Mouse (Mus musculus) layer of hippocampus, postnatal 25 days (tissue): ENCODE results near the gene S100a3. TPM values are rescaled to one million over a fixed set of nuclear protein-coding genes. Genes with fewer than 3 reads are reported as not detected.

Experiments
- DNase-seq, 2 experiments: peaks; one replicate each; pipeline ENCODE4 v3.0.0; 2022; ENCODE audit warnings: mixed read lengths in 2 of 2, low spot score in 1 of 2; ENCODE audit errors: extremely low spot score in 1 of 2
- total RNA-seq, 2 experiments: library from RNA; stranded (reverse); gene quantifications; 2 replicates each; pipeline ENCODE4 v1.2.3; 2021

The S100a3 gene
- total RNA-seq, 2 experiments from 2014 or later, result 1.9 to 2.1 TPM

- no peak for DNase-seq
Measured at GRCm38 (mm10) chr3:90621552-90621951, 61.2 kb downstream of the S100a3 start.

GRCm38 (mm10) chr3:90623435-90624071 lies 63.2 kb downstream of the S100a3 start:
- peak in 1 of 2 experiments; percentile 53 for DNase-seq

- no peak for DNase-seq
Measured at GRCm38 (mm10) chr3:90625496-90625895, 65.1 kb downstream of the S100a3 start.

- DNase-seq, result no peak
Measured at GRCm38 (mm10) chr3:90626266-90627021, 66.1 kb downstream of the S100a3 start.

GRCm38 (mm10) chr3:90627366-90627765 lies 67.0 kb downstream of the S100a3 start:
- DNase-seq, result no peak

GRCm38 (mm10) chr3:90627807-90628206 lies 67.4 kb downstream of the S100a3 start:
- DNase-seq, result no peak

- no peak for DNase-seq
Measured at GRCm38 (mm10) chr3:90629298-90629697, 68.9 kb downstream of the S100a3 start.

- DNase-seq, result no peak
Measured at GRCm38 (mm10) chr3:90631984-90632383, 71.6 kb downstream of the S100a3 start.

GRCm38 (mm10) chr3:90638511-90639275 lies 78.3 kb downstream of the S100a3 start:
- no peak for DNase-seq

- DNase-seq, result no peak
Measured at GRCm38 (mm10) chr3:90639511-90640154, 79.3 kb downstream of the S100a3 start.

GRCm38 (mm10) chr3:90640981-90641380 lies 80.6 kb downstream of the S100a3 start:
- DNase-seq, result no peak

GRCm38 (mm10) chr3:90644220-90644619 lies 83.8 kb downstream of the S100a3 start:
- peak in 1 of 2 experiments; percentile 61 for DNase-seq

GRCm38 (mm10) chr3:90647291-90647690 lies 86.9 kb downstream of the S100a3 start:
- DNase-seq, result no peak

GRCm38 (mm10) chr3:90648981-90649380 lies 88.6 kb downstream of the S100a3 start:
- no peak for DNase-seq

GRCm38 (mm10) chr3:90649832-90650231 lies 89.5 kb downstream of the S100a3 start:
- no peak for DNase-seq

Other genes starting within 250 kb of the S100a3 start
- gene Slc27a3, start 170.6 kb upstream of the S100a3 start, total RNA-seq, result 10 to 100 TPM; 13.7 to 17.1 TPM
- gene Ints3, start 127.0 kb upstream of the S100a3 start, total RNA-seq, result 10 to 100 TPM; 69.1 to 70.6 TPM
- 1 to 10 TPM; 4.7 to 5.0 TPM for gene Npr1, start 94.7 kb upstream of the S100a3 start, total RNA-seq
- 10 to 100 TPM; 81.2 to 87.4 TPM for gene Ilf2, start 84.5 kb upstream of the S100a3 start, total RNA-seq
- 10 to 100 TPM; 49.8 to 53.4 TPM for gene Snapin, start 69.5 kb upstream of the S100a3 start, total RNA-seq
- gene Chtop, start 51.1 kb upstream of the S100a3 start, total RNA-seq, result 100 to 1,000 TPM; 159 to 166 TPM
- gene S100a1, start 46.2 kb upstream of the S100a3 start, total RNA-seq, result 100 to 1,000 TPM in 1 of 2 experiments, 10 to 100 TPM in 1; 92.6 to 106 TPM
- 10 to 100 TPM; 22.6 to 27.6 TPM for gene S100a13, start 46.1 kb upstream of the S100a3 start, total RNA-seq
- under 1 TPM; 0.39 to 0.42 TPM for gene S100a14, start 33.7 kb upstream of the S100a3 start, total RNA-seq
- gene S100a16, start 23.3 kb upstream of the S100a3 start, total RNA-seq, result 100 to 1,000 TPM; 101 to 107 TPM
- gene S100a2, start 29.7 kb downstream of the S100a3 start, total RNA-seq, result not detected
- gene Gm42674, start 41.3 kb downstream of the S100a3 start, total RNA-seq, result not detected
- gene S100a4, start 43.2 kb downstream of the S100a3 start, total RNA-seq, result 1 to 10 TPM; 4.1 to 6.5 TPM
- gene S100a5, start 47.9 kb downstream of the S100a3 start, total RNA-seq, result not detected
- 10 to 100 TPM; 23.1 to 24.9 TPM for gene S100a6, start 52.3 kb downstream of the S100a3 start, total RNA-seq
- under 1 TPM; 0.20 to 0.28 TPM for gene S100a7a, start 93.4 kb downstream of the S100a3 start, total RNA-seq
- not detected for gene S100a8, start 108.4 kb downstream of the S100a3 start, total RNA-seq
- gene S100a9, start 135.1 kb downstream of the S100a3 start, total RNA-seq, result not detected
- not detected for gene Pglyrp4, start 166.3 kb downstream of the S100a3 start, total RNA-seq
- gene Gm5849, start 217.3 kb downstream of the S100a3 start, total RNA-seq, result not detected